Mouse (Mus musculus): ENCODE measurements around the gene Galt. TPM values are rescaled to one million over a fixed set of nuclear protein-coding genes. Genes with fewer than 3 reads are reported as not detected.
"Not testable (repeated sequence)": the region's sequence is repeated elsewhere in the genome, so short reads cannot be mapped to it uniquely, and the experiment has no call there.

Galt gene
- total RNA-seq, 2 experiments from 2014 or later = 103 to 118 TPM

DNA sequence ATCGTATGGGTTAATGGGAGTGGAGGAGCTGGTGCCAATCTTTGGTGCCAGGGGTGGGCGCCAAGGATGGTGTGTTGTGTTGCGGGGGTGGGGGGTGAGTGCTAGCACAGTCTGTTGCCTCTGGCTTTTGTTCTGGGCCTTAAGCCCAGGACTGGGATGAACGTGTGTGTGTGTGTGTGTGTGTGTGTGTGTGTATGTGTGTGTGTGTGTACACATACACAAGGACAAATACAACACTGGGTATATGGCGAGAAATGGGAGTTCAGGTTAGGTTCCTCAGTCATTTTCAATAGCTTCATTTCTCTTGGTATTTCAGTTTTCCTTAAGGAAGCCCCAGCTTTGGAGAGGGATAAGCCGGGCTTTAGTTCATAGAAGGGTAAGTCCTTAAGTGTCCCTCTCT is 8.1 kb downstream of the Galt start:
- intact Hi-C loops (cut with DNase I); DNase-seq (ENCODE audit: low spot score in 2 of 2): not testable (repeated sequence)

DNA sequence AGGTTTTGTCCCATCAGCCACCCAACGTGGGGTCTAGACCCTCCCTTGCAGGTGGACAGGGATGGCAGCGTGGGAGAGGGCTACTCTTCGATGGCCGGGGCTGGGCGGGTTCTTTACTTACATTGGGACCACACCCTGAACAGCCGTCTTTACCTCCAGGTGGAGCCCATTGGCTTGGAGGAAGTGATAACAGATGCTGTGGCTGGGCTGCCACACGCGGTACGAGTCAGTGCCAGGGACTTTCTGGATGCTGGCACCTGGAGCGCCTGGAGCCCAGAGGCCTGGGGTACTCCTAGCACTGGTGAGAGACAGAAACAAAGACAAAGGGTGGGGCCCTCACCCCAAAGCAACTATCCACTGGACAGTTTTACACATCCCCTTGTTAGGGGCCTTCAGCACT is 12.3 kb downstream of the Galt start:
- intact Hi-C loops (cut with DNase I); DNase-seq (ENCODE audit: low spot score in 2 of 2): not testable (repeated sequence)

DNA sequence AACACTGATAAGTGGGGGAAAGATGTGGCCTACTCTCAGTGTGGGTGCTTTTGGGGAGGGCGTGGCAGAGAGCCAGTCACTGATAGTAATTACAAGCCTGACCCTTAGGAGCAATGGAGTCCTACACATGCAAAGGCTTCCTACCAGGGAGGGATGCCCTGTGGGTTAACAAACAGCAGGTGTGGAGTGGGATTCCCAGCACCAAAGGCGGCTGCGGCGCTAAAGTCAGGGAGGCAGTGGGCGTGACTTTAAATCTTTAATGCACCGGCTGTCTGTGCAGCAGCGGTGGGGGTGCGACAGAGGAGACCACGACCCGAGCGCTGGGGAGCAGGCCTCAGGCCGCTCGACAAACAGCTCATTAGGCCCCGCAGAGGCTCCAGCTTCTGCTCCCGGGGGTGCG is 17.9 kb downstream of the Galt start:
- intact Hi-C loops (cut with DNase I) = not testable (repeated sequence)

DNA sequence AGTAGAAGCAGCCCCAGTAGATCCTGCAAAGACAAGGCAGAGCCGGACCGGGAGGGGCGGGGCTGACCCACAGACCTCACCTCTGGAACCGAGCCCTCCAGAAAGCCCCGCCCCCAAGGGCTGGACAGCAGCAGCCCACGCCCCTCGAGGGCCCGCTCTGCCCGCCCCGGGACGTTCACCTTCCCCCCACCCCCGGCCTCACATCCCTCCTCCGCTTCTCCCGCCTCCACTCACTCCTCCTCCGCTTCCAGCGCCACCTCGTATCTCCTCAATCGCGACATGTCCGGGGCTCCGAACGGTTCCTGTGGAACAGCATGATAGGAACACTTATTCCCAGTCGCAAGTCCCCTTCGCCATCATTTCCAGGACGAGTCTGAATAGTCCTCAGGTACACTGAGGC is 18.5 kb downstream of the Galt start:
- intact Hi-C loops (cut with DNase I); DNase-seq (ENCODE audit: low spot score in 2 of 2): not testable (repeated sequence)

More for the DNA sequence above, 17.9 kb downstream of the Galt start:
- not testable (repeated sequence) for DNase-seq (ENCODE audit: low spot score in 2 of 2)

DNA sequence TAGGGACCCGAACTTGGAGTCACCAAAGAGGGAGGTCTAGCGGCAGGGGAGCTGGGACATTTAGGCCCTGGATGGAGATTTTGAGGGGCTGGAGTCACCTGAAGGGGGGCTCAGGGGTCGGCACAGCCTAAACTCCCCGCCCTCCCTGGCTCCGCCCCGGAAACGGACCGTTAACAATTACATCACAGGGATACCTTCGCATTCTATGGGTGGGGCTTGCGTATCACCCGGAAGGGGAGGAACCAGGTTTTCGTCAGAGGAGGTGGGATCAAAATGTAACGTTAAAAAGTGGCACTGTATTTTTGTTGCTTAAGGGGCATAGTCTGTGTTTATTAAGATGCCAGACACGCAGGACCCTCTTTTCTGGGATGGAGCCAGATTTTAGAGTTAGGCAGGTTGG is 19.0 kb downstream of the Galt start, which contains the start of gene Ccl27a:
TSS of gene Ccl27a (minus strand) at position 246 of the 400 bp plus-strand sequence.
- peak; percentile 75 to 78 for DNase-seq (ENCODE audit: low spot score in 2 of 2)
- intact Hi-C loops (cut with DNase I) = not testable (repeated sequence)

DNA sequence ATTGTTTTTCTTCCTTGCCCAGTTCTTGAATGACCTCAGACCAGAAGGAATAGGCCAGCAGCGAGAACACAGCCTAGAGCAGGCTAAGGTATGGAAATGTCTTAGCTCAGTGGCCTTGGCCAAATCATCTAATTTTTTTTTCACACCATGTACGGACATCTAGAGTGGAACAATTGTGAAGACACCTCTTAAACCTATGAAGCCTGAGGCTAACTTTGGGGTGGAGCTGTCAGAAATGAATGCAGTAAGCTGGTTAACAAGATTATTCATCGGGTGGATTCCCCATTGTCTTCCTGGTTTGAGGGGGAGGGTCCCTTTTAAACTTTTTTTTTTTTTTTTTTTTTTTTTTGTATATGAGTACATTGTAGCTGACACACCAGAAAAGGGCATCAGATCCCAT is 19.5 kb downstream of the Galt start:
- intact Hi-C loops (cut with DNase I); DNase-seq (ENCODE audit: low spot score in 2 of 2): not testable (repeated sequence)

DNA sequence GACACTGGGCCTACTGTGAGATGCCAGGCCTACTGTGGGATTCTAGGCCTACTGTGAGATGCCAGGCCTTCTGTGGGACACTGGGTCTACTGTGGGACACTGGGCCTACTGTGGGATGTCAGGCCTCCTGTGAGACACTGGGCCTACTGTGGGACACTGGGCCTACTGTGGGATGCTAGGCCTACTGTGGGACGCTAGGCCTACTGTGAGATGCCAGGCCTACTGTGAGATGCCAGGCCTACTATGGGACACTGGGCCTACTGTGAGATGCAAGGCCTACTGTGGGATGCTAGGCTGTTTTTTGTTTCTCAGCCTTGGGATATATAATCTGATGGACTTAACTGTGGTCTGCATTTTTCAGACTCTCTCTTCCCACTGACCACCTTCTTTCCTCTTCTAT is 20.8 kb downstream of the Galt start:
- intact Hi-C loops (cut with DNase I) = not testable (repeated sequence)

DNA sequence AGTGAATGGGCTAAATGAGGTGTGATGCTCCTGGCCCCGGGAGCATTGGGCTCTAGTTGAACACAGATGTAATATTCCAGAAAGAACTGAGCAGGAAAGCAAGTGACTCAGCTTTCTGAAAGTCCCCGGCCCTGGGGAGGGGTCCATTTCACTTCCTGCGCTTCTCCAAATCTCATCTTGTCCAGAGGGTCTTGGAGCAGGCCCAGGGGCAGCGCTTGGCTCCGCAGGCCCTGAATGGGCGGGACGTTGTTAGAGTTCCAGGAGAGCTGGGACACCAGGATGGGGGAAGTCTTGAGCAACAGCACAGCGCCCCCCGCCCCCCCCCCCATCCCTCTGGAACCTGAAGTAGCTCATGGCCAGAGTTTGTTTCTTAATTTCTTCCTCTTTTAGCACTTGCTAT is 26.2 kb downstream of the Galt start:
- intact Hi-C loops (cut with DNase I); DNase-seq (ENCODE audit: low spot score in 2 of 2): not testable (repeated sequence)

More for the DNA sequence above, 20.8 kb downstream of the Galt start:
- DNase-seq (ENCODE audit: low spot score in 2 of 2) = not testable (repeated sequence)

DNA sequence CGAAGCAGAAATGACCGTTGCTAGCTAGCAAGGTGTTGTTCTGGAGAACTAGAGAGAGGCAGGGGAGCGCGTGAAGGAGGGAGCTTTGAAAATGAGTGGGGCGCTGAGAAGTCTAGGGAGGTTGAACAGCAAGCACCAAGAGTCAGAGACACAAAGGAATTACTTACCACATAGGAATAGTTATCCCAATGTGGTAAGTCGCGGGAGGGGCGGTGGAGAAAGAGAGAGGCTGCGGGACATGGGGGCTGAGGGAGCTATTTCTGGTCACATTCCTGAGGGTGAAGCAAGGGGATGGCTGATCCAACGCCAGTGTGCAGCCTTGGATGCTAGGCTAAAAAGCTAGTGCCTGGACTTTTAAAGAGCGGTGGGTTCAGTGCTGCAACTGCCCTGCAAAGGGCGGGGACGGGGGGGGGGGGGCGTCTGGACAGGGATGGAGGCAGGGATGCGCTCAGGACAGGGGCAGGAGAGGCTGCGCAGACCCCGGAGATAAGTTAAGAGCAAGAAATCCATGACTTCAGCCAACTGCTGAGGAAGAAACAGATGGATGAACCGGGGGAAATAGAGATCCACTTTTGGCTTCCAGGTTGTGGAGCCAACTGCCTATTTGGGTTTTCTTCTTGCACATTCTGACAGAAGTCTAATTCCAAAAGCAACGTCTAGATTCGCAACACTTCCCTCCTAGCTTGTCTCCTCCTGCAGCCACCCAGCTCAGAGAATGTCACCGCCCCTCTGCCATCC is 26.9 kb downstream of the Galt start:
- intact Hi-C loops (cut with DNase I) = not testable (repeated sequence)
- peak in 1 of 2 experiments; percentile 15 for DNase-seq (ENCODE audit: low spot score in 2 of 2)

DNA sequence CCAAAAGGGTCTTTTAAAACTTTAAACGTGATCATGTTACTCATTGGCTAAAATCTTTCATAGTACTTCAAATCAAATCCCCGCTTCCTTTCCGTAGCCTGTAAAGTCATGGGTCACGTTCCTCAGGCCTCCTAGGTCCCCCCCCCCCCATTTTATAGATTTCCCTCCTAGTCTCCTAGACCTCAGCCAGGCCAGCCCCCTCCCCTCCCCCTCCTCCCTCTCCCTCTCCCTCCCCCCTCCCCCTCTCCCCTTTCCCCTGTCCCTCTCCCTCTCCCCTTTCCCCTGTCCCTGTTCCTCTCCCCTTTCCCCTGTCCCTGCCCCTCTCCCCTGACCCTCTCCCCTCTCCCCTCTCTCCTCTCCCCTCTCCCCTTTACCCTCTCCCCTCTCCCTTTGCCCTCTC is 27.7 kb downstream of the Galt start:
- DNase-seq (ENCODE audit: low spot score in 2 of 2); intact Hi-C loops (cut with DNase I): not testable (repeated sequence)

DNA sequence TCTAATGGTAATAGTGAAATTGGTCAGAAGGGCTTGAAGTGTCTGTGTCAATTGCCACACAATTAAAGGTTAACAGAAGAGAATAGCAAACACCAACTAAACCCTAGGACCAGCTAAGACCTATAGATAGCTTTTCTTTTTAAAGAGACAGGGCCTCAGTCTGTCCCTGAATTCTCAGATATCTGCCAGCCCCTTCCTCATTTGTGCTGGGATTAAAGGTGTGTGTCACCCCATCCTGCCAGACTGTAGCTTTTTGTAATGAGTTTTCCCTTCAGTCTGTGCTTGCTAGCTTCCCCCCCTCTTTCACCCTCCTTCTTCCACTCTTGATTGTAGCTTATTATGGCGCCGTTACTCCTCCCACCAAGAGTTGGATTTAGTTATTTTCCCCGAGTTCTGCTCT is 28.2 kb downstream of the Galt start:
- DNase-seq (ENCODE audit: low spot score in 2 of 2); intact Hi-C loops (cut with DNase I): not testable (repeated sequence)

Other genes starting within 250 kb of the Galt start
- gene 1110017D15Rik, start 237.9 kb upstream of the Galt start, total RNA-seq (2021) = 1 to 10 TPM; 8.7 TPM
- gene Fam219a, start 185.7 kb upstream of the Galt start, total RNA-seq (2021) = 100 to 1,000 TPM; 204 to 210 TPM
- gene Dnaic1, start 185.5 kb upstream of the Galt start, total RNA-seq (2021) = 1 to 10 TPM; 5.6 to 8.6 TPM
- 10 to 100 TPM; 54.7 to 60.3 TPM for gene Enho, start 114.9 kb upstream of the Galt start, total RNA-seq (2021)
- 100 to 1,000 TPM in 1 of 2 experiments, 10 to 100 TPM in 1; 98.6 to 102 TPM for gene Cntfr, start 58.1 kb upstream of the Galt start, total RNA-seq (2021)
- gene Il11ra1, start 55.2 kb upstream of the Galt start, total RNA-seq (2021) = 10 to 100 TPM; 28.9 to 32.8 TPM
- gene Rpp25l, start 41.7 kb upstream of the Galt start, total RNA-seq (2021) = 10 to 100 TPM; 30.8 to 31.0 TPM
- 100 to 1,000 TPM; 201 to 217 TPM for gene Dctn3, start 32.1 kb upstream of the Galt start, total RNA-seq (2021)
- under 1 TPM; 0.38 to 0.48 TPM for gene Arid3c, start 24.1 kb upstream of the Galt start, total RNA-seq (2021)
- gene Sigmar1, start 929 bp downstream of the Galt start, total RNA-seq (2021) = 10 to 100 TPM; 67.8 to 83.8 TPM
- 100 to 1,000 TPM; 294 to 318 TPM for gene Ccl27a, start 19.0 kb downstream of the Galt start, total RNA-seq (2021)
- not detected for gene Gm21541, start 148.4 kb downstream of the Galt start, total RNA-seq (2021)
- gene Gm20878, start 186.3 kb downstream of the Galt start, total RNA-seq (2021) = 10 to 100 TPM; 55.9 to 61.7 TPM
- 1 to 10 TPM; 5.1 to 6.1 TPM for gene Fam205a4, start 210.8 kb downstream of the Galt start, total RNA-seq (2021)

Measured in left cerebral cortex, postnatal 14 days (tissue).